Mouse (Mus musculus) liver, embryonic 11.5 days (tissue): ENCODE data around the gene Pbx1. TPM values are rescaled to one million over a fixed set of nuclear protein-coding genes. Genes with fewer than 3 reads are reported as not detected.

ENCODE experiments used
- ATAC-seq: fragments of 200-750 bp; cut with Nextera tagmentation; replicated peaks from 2 replicates; pipeline ENCODE4 v1.8.0; 2017; ENCODE audit warnings: moderate number of reproducible peaks, mild to moderate bottlenecking, moderate TSS enrichment, moderate library complexity; ENCODE audit not compliant: low FRiP score
- DNase-seq: peaks from one replicate; pipeline ENCODE4 v3.0.0-alpha.2; 2017; ENCODE audit warnings: low spot score
- H3K27ac ChIP-seq: fragments of 300-500 bp; sonication (generic); 2 replicates; pipeline ENCODE4 v1.5.1; 2014; ENCODE audit warnings: mild to moderate bottlenecking, low read depth, low read length, control low read depth
- H3K27me3 ChIP-seq: fragments of 300-500 bp; sonication (generic); replicated peaks from 2 replicates; pipeline ENCODE4 v1.6.1; 2014; ENCODE audit warnings: low read length, mixed read lengths; ENCODE audit not compliant: control insufficient read depth, insufficient read depth
- H3K36me3 ChIP-seq: fragments of 300-500 bp; sonication (generic); 2 replicates; pipeline ENCODE4 v1.6.1; 2014; ENCODE audit warnings: mild to moderate bottlenecking, low read length, moderate library complexity, mixed read lengths; ENCODE audit not compliant: control insufficient read depth, insufficient read depth
- H3K4me1 ChIP-seq: fragments of 300-500 bp; sonication (generic); replicated peaks from 2 replicates; pipeline ENCODE4 v1.6.1; 2014; ENCODE audit warnings: low read length, mixed read lengths; ENCODE audit not compliant: control insufficient read depth, insufficient read depth
- H3K4me2 ChIP-seq: fragments of 300-500 bp; sonication (generic); 2 replicates; pipeline ENCODE4 v1.6.1; 2014; ENCODE audit warnings: mild to moderate bottlenecking, control low read depth, moderate library complexity
- H3K4me3 ChIP-seq: fragments of 300-500 bp; sonication (generic); 2 replicates; pipeline ENCODE4 v1.5.1; 2014; ENCODE audit warnings: low read depth, low read length, control low read depth
- H3K9ac ChIP-seq: fragments of 300-500 bp; sonication (generic); 2 replicates; pipeline ENCODE4 v1.6.1; 2014; ENCODE audit warnings: low read depth, low read length, control low read depth
- H3K9me3 ChIP-seq: fragments of 300-500 bp; sonication (generic); 2 replicates; pipeline ENCODE4 v1.6.1; 2016; ENCODE audit warnings: low read length, inconsistent platforms, mixed read lengths; ENCODE audit not compliant: control insufficient read depth
- WGBS: fragments of 180-500 bp; shearing (Covaris S2); extraction: QIAGEN DNeasy Blood & Tissue Kit; methylation state at CpG from one replicate; pipeline ENCODE4 v1.1.7; 2014; 5-methylcytosine and 5-hydroxymethylcytosine counted together
- polyA plus RNA-seq: library from polyadenylated mRNA; unstranded; fragments of >200 nt; fragmentation: Nextera tagmentation; extraction: Ambion mirVana; gene quantifications from 2 replicates; pipeline ENCODE4 v1.2.1, GENCODE M21; 2014

Pbx1 gene
- polyA plus RNA-seq, 1 experiment from 2014 or later: 17.0 TPM

GRCm38 (mm10) chr1:168403529-168403928, 28.5 kb downstream of the Pbx1 start:
- ATAC-seq (no peak), DNase-seq (no peak)
- Histone ChIP-seq H3K9ac (no peak overlapping the region), H3K9me3 (no peaks in the 10 kb centered on the region), H3K27me3 (no peaks in the 10 kb centered on the region), H3K4me3 (no peak overlapping the region), H3K36me3 (no peaks in the 10 kb centered on the region), H3K27ac (no peak overlapping the region), H3K4me2 (no peak overlapping the region), H3K4me1 (peaks cover 4% of the 10 kb centered on the region; the same call in 1 of the 2 replicates)
- WGBS: 64% methylated on average over 2 of the region's 2 CpGs

GRCm38 (mm10) chr1:168402683-168403082, 29.4 kb downstream of the Pbx1 start:
- DNase-seq (no peak), ATAC-seq (no peak)
- Histone ChIP-seq H3K9me3 (no peaks in the 10 kb centered on the region), H3K27ac (no peak overlapping the region), H3K4me2 (no peak overlapping the region), H3K36me3 (no peaks in the 10 kb centered on the region), H3K9ac (no peak overlapping the region), H3K4me1 (peaks cover 4% of the 10 kb centered on the region; the same call in 1 of the 2 replicates), H3K27me3 (no peaks in the 10 kb centered on the region), H3K4me3 (no peak overlapping the region)
- WGBS: 63% methylated on average over 7 of the region's 7 CpGs

GRCm38 (mm10) chr1:168395523-168396159, 36.4 kb downstream of the Pbx1 start:
- Histone ChIP-seq H3K4me3 (no peak overlapping the region), H3K27me3 (no peaks in the 10 kb centered on the region), H3K36me3 (no peaks in the 10 kb centered on the region; the same call in 1 of the 2 replicates), H3K27ac (no peak overlapping the region), H3K4me1 (peaks cover 8% of the 10 kb centered on the region; the same call in 1 of the 2 replicates), H3K4me2 (no peak overlapping the region), H3K9ac (no peak overlapping the region), H3K9me3 (no peaks in the 10 kb centered on the region)
- WGBS: 82% methylated on average over 3 of the region's 3 CpGs
- ATAC-seq (no peak), DNase-seq (no peak)

- ATAC-seq (no peak), DNase-seq (no peak)
- H3K4me1 ChIP-seq: peaks cover 8% of the 10 kb centered on the region; the same call in 1 of the 2 replicates
- no peak overlapping the region for H3K4me2 ChIP-seq
- H3K27me3 ChIP-seq: no peaks in the 10 kb centered on the region
- no peak overlapping the region for H3K4me3 ChIP-seq
- no peak overlapping the region for H3K27ac ChIP-seq
- WGBS: 82% methylated on average over 6 of the region's 6 CpGs
- H3K36me3 ChIP-seq: no peaks in the 10 kb centered on the region; the same call in 1 of the 2 replicates
- H3K9me3 ChIP-seq: no peaks in the 10 kb centered on the region
- no peak overlapping the region for H3K9ac ChIP-seq
Observed at GRCm38 (mm10) chr1:168394535-168394934, 37.5 kb downstream of the Pbx1 start.

- Histone ChIP-seq H3K27me3 (no peaks in the 10 kb centered on the region), H3K27ac (no peak overlapping the region), H3K36me3 (peaks cover 2% of the 10 kb centered on the region; the same call in 1 of the 2 replicates), H3K4me3 (no peak overlapping the region), H3K9me3 (no peaks in the 10 kb centered on the region), H3K9ac (no peak overlapping the region), H3K4me2 (no peak overlapping the region), H3K4me1 (peaks cover 8% of the 10 kb centered on the region; the same call in 1 of the 2 replicates)
- ATAC-seq (no peak), DNase-seq (no peak)
- 59% methylated on average over 4 of the region's 4 CpGs for WGBS
Observed at GRCm38 (mm10) chr1:168393456-168393855, 38.6 kb downstream of the Pbx1 start.

- no peaks in the 10 kb centered on the region for H3K9me3 ChIP-seq
- 69% methylated on average over 5 of the region's 5 CpGs for WGBS
- H3K4me3 ChIP-seq: no peak overlapping the region
- no peak overlapping the region for H3K9ac ChIP-seq
- no peak overlapping the region for H3K4me2 ChIP-seq
- ATAC-seq (no peak), DNase-seq (no peak)
- no peak overlapping the region for H3K27ac ChIP-seq
- no peaks in the 10 kb centered on the region for H3K27me3 ChIP-seq
- peaks cover 2% of the 10 kb centered on the region; the same call in 1 of the 2 replicates for H3K36me3 ChIP-seq
- peaks cover 8% of the 10 kb centered on the region; the same call in 1 of the 2 replicates for H3K4me1 ChIP-seq
Observed at GRCm38 (mm10) chr1:168392500-168392853, 39.6 kb downstream of the Pbx1 start.

GRCm38 (mm10) chr1:168391617-168392499, 40.2 kb downstream of the Pbx1 start:
- ATAC-seq: no peak
- H3K27ac ChIP-seq: no peak overlapping the region
- H3K4me2 ChIP-seq: no peak overlapping the region
- 61% methylated on average over 20 of the region's 20 CpGs for WGBS
- no peak for DNase-seq
- no peak overlapping the region for H3K9ac ChIP-seq
- H3K9me3 ChIP-seq: no peaks in the 10 kb centered on the region
- H3K27me3 ChIP-seq: no peaks in the 10 kb centered on the region
- H3K4me1 ChIP-seq: peaks cover 8% of the 10 kb centered on the region; the same call in 1 of the 2 replicates
- no peak overlapping the region for H3K4me3 ChIP-seq
- H3K36me3 ChIP-seq: peaks cover 2% of the 10 kb centered on the region; the same call in 1 of the 2 replicates

- Histone ChIP-seq H3K4me2 (no peak overlapping the region), H3K4me1 (peaks cover 8% of the 10 kb centered on the region; the same call in 1 of the 2 replicates), H3K27me3 (no peaks in the 10 kb centered on the region), H3K4me3 (no peak overlapping the region), H3K9ac (no peak overlapping the region), H3K36me3 (peaks cover 2% of the 10 kb centered on the region; the same call in 1 of the 2 replicates), H3K27ac (no peak overlapping the region), H3K9me3 (no peaks in the 10 kb centered on the region)
- DNase-seq (no peak), ATAC-seq (no peak)
Observed at GRCm38 (mm10) chr1:168390748-168391147, 41.3 kb downstream of the Pbx1 start.
